Mouse (Mus musculus) liver, embryonic 14.5 days (tissue): ENCODE measurements around the gene S100a1. TPM values are rescaled to one million over a fixed set of nuclear protein-coding genes. Genes with fewer than 3 reads are reported as not detected.
A peak's percentile ranks its signal among the peaks of the same experiment; 100 is the strongest.

Experiments
- ATAC-seq: fragments of 200-750 bp; cut with Nextera tagmentation; 2 replicates; pipeline ENCODE4 v1.8.0; 2017; ENCODE audit warnings: moderate number of reproducible peaks, mild to moderate bottlenecking, moderate library complexity; ENCODE audit not compliant: insufficient read depth
- DNase-seq, 3 experiments: peaks; one replicate each; pipeline ENCODE4 v3.0.0-alpha.2; 2012 to 2013; ENCODE audit warnings: low read depth in 3 of 3, low spot score in 3 of 3
- H3K27ac ChIP-seq: fragments of 300-500 bp; sonication (generic); 2 replicates; pipeline ENCODE4 v1.5.1; 2014; ENCODE audit warnings: moderate library complexity, mild to moderate bottlenecking, control low read depth, inconsistent platforms
- H3K27me3 ChIP-seq: fragments of 300-500 bp; sonication (generic); 2 replicates; pipeline ENCODE4 v1.6.1; 2014; ENCODE audit warnings: mild to moderate bottlenecking, low read length, moderate library complexity; ENCODE audit not compliant: control insufficient read depth, insufficient read depth
- H3K36me3 ChIP-seq: fragments of 300-500 bp; sonication (generic); replicated peaks from 2 replicates; pipeline ENCODE4 v1.6.1; 2014; ENCODE audit warnings: low read depth; ENCODE audit not compliant: control insufficient read depth, insufficient read depth
- H3K4me1 ChIP-seq, 2 experiments: fragments of 200-500 bp in 1 of 2; fragments of 300-500 bp in 1 of 2; sonication (generic) in 1 of 2; replicated peaks; 2 replicates each; pipeline ENCODE4 v1.6.1; 2012 to 2014; ENCODE audit warnings: antibody characterized with exemption in 1 of 2, inconsistent platforms in 1 of 2, low read length in 1 of 2; ENCODE audit not compliant: control insufficient read depth in 2 of 2, insufficient read depth in 2 of 2
- H3K4me2 ChIP-seq: fragments of 300-500 bp; sonication (generic); 2 replicates; pipeline ENCODE4 v1.6.1; 2014; ENCODE audit warnings: low read depth, mild to moderate bottlenecking, control low read depth, moderate library complexity
- H3K4me3 ChIP-seq, 2 experiments: fragments of 200-500 bp in 1 of 2; fragments of 300-500 bp in 1 of 2; sonication (generic) in 1 of 2; 2 replicates each; pipeline ENCODE4 v1.5.1; 2012 to 2014; ENCODE audit warnings: low read depth in 2 of 2, low read length in 2 of 2, mild to moderate bottlenecking in 2 of 2, control low read depth in 1 of 2, inconsistent platforms in 1 of 2, moderate library complexity in 1 of 2; ENCODE audit not compliant: insufficient read depth in 1 of 2
- H3K9ac ChIP-seq: fragments of 300-500 bp; sonication (generic); replicated peaks from 2 replicates; pipeline ENCODE4 v1.6.1; 2014; ENCODE audit warnings: mild to moderate bottlenecking, control low read depth, moderate library complexity
- H3K9me3 ChIP-seq: fragments of 300-500 bp; sonication (generic); 2 replicates; pipeline ENCODE4 v1.6.1; 2016; ENCODE audit warnings: low read length, mixed read lengths; ENCODE audit not compliant: control insufficient read depth
- CTCF ChIP-seq: IDR thresholded peaks from 2 replicates; pipeline ENCODE4 v1.5.1; 2016; ENCODE audit warnings: antibody characterized with exemption, low read depth, control low read depth
- EP300 ChIP-seq: IDR thresholded peaks from 2 replicates; pipeline ENCODE4 v1.6.1; 2016; ENCODE audit warnings: antibody characterized with exemption, low read depth
- WGBS: fragments of 180-500 bp; shearing (Covaris S2); extraction: QIAGEN DNeasy Blood & Tissue Kit; methylation state at CpG from one replicate; pipeline ENCODE4 v1.1.7; 2014; ENCODE audit not compliant: insufficient replicate concordance; 5-methylcytosine and 5-hydroxymethylcytosine counted together
- polyA plus RNA-seq, 2 experiments: library from polyadenylated mRNA; depleted of rRNA in 1 of 2; stranded (reverse) in 1 of 2; unstranded in 1 of 2; fragments of >200 nt; fragmentation: Nextera tagmentation in 1 of 2; extraction: Ambion mirVana in 1 of 2; gene quantifications; 2 replicates each; pipeline versions ENCODE4 v1.2.1 to v1.2.3; 2012 to 2014

S100a1 gene
- polyA plus RNA-seq (2012; rRNA removed) (9.2 and 14.9 TPM in 2 replicates), polyA plus RNA-seq (2014; fragmentation: Nextera tagmentation; extraction: Ambion mirVana) (20.8 and 27.1 TPM in 2 replicates)

- no peaks in the 10 kb centered on the region for H3K9me3 ChIP-seq
- 3% methylated on average over 25 of the region's 25 CpGs for WGBS
- peak within 1 kb of the TSS; percentile 54 to 66 for H3K4me3 ChIP-seq
- no peak within 1 kb of the TSS for H3K27ac ChIP-seq
- no peaks in the 10 kb centered on the region; the same call in 1 of the 2 replicates for H3K27me3 ChIP-seq
- H3K4me2 ChIP-seq: peak within 1 kb of the TSS; percentile 98
- H3K4me1 ChIP-seq: peaks cover 5 to 19% of the 10 kb centered on the region in 2 experiments
- peak in 1 of 3 experiments; percentile 45 for DNase-seq
- TF ChIP-seq EP300 (no peak), CTCF (peak; percentile 59)
- H3K9ac ChIP-seq: peak within 1 kb of the TSS; percentile 68
- H3K36me3 ChIP-seq: no peaks in the 10 kb centered on the region
- ATAC-seq: peak; percentile 17
Observed at GRCm38 (mm10) chr3:90513796-90514590, at the start of gene S100a1, which contains the start of gene S100a13. TSS of gene S100a1 (minus strand) at chr3:90514392. TSS of gene S100a13 (plus strand) at chr3:90514435.

GRCm38 (mm10) chr3:90560008-90560628, 45.9 kb upstream of the S100a1 start, which contains the start of gene S100a3:
TSS of gene S100a3 (plus strand) at chr3:90560578.
- Histone ChIP-seq H3K9ac (no peak within 1 kb of the TSS), H3K4me3 (no peak within 1 kb of the TSS), H3K36me3 (no peaks in the 10 kb centered on the region), H3K27ac (no peak within 1 kb of the TSS), H3K4me1 (no peaks in the 10 kb centered on the region), H3K9me3 (no peaks in the 10 kb centered on the region), H3K27me3 (no peaks in the 10 kb centered on the region), H3K4me2 (no peak within 1 kb of the TSS)
- ATAC-seq (no peak), DNase-seq (no peak)
- 59% methylated on average over 6 of the region's 6 CpGs for WGBS
- no peak for TF ChIP-seq EP300
- TF ChIP-seq CTCF: no peak

GRCm38 (mm10) chr3:90555954-90556353, 41.8 kb upstream of the S100a1 start:
- DNase-seq: no peak
- no peak overlapping the region for H3K27ac ChIP-seq
- no peaks in the 10 kb centered on the region for H3K27me3 ChIP-seq
- no peaks in the 10 kb centered on the region for H3K36me3 ChIP-seq
- no peak overlapping the region for H3K4me3 ChIP-seq
- no peak for ATAC-seq
- no peak overlapping the region for H3K9ac ChIP-seq
- no peaks in the 10 kb centered on the region for H3K9me3 ChIP-seq
- WGBS: 53% methylated on average over 5 of the region's 5 CpGs
- no peak overlapping the region for H3K4me2 ChIP-seq
- TF ChIP-seq CTCF (no peak), EP300 (no peak)
- H3K4me1 ChIP-seq: no peaks in the 10 kb centered on the region

- no peak for DNase-seq
- Histone ChIP-seq H3K9ac (no peak overlapping the region), H3K36me3 (no peaks in the 10 kb centered on the region), H3K9me3 (no peaks in the 10 kb centered on the region), H3K27me3 (no peaks in the 10 kb centered on the region), H3K4me1 (no peaks in the 10 kb centered on the region), H3K4me2 (no peak overlapping the region), H3K27ac (no peak overlapping the region), H3K4me3 (no peak overlapping the region)
- ATAC-seq: no peak
- WGBS: 43% methylated on average over 2 of the region's 2 CpGs
- TF ChIP-seq CTCF (no peak), EP300 (no peak)
Observed at GRCm38 (mm10) chr3:90552231-90552630, 38.0 kb upstream of the S100a1 start.

GRCm38 (mm10) chr3:90550421-90550790, 36.2 kb upstream of the S100a1 start:
- Histone ChIP-seq H3K9me3 (no peaks in the 10 kb centered on the region), H3K4me3 (no peak overlapping the region), H3K4me2 (no peak overlapping the region), H3K36me3 (no peaks in the 10 kb centered on the region), H3K27ac (no peak overlapping the region), H3K27me3 (no peaks in the 10 kb centered on the region), H3K4me1 (no peaks in the 10 kb centered on the region), H3K9ac (no peak overlapping the region)
- DNase-seq: no peak
- no peak for TF ChIP-seq CTCF
- ATAC-seq: no peak
- 71% methylated on average over 2 of the region's 2 CpGs for WGBS
